Mouse (Mus musculus) spleen, adult 2 months (tissue): Measurements from ENCODE around the gene Parvb.

Source experiments
- CTCF ChIP-seq: fragments of 200-500 bp; IDR thresholded peaks from 2 replicates; pipeline ENCODE4 v1.5.1; 2011; ENCODE audit warnings: mild to moderate bottlenecking, inconsistent platforms; ENCODE audit not compliant: insufficient read depth, insufficient read length, insufficient replicate concordance; ENCODE audit errors: extremely low read depth
- POLR2A ChIP-seq: fragments of 200-500 bp; IDR thresholded peaks from 2 replicates; pipeline ENCODE4 v1.6.1; 2011; ENCODE audit warnings: low read depth, low read length, inconsistent platforms

GRCm38 (mm10) chr15:84313566-84313878 lies 81.7 kb downstream of the Parvb start:
- TF ChIP-seq CTCF (no peak), POLR2A (no peak)
